Mouse (Mus musculus): ENCODE measurements at regions not wholly inside any gene's neighbourhood (a gene's known extent, or its start where the extent isn't known, plus 50 kb on each side); places are given as distances from the start of the nearest gene placed in this dataset.

DNA sequence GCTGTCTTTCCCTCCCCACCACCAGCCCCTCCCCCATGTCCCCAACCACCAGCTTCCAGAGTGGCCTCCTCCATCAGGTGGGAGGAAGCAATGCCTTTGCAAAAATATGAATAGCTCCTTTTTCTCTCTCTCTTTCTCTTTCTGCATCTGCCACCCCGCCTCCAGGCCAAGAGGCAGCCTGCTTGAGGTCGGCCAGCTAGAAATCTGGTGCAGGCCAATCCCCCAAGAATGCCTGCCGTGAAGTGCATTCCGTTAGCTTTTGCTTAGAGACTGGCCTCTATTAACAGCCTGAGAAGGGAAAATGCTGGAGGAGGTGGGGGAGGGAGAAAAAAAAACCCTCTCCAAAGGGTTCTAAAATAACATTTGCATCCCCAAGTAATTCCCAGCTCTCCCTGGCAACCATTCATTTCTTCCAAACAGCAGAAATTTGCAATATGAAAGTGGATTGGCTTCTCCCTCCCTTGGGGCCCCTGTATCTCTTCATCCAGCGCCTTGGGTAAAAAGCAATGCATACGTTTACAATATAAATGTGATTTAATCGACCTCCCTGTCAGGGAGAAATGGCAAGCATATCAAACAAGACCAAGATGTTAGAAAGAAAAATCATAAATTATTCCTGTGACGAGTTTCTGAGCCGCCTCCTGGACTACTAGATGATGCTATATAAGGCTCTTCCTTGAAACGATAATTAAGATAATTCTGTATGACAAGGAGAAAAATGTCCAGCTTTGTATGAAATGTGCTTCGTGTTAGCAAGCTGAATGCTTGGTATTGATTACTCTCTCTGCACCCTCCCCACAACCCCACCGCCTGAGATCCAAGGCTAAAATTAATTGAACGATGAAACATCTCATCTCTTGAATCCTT is 339.8 kb downstream of the Rps24 start:
- ATAC-seq (ENCODE audit: poor library complexity, severe bottlenecking): no peak

DNA sequence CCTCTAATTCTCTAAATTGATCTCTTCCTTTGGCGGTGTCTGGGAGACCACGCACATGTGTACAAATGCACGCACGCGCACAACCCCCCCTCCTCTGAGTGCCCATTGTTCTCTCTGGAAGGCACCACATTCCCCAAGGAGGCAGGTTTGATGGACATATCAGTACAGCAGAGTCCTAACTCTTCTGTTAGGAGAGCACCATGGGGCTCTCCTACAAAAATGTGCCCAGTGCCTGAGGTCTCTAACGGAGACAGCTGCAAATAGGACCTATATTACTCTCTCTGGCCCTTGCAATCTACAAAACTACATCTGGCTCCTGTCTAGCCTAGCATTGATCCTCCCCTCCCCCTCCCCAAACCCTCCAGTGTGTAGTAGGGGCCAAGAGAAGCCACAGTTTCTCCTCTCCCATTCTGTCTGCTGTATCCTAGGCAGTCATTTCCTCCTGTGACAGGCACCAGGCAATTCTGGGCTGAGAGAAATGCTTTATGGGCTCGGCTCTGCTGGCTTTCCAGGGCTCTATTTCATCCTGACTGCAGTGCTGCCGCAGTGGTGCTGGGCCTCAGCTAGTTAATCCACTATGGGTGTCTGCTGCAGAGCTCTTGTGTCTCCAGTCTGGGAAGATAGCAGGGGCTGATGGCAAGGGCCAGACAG is 340.6 kb downstream of the Rps24 start:
- no peak for ATAC-seq (ENCODE audit: poor library complexity, severe bottlenecking)

DNA sequence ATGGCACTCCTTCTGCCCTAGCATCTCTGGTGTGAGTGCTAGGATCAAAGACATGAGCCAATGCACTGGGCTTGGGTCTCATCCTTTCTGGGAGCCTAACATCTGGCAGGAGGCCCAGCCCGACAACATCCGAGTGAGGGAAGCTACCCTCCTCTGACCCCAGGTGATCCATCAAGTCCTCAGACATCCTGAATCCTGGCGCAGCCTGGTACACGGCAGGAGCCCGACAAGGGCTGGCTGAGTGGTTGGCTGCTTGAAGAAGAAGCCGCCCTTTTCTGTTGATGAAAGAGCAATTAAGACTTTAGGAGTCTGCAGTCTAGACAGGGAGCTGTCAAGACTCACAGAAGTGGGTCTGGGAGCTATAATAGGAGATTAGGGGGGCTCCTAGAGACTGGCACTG is 342.1 kb downstream of the Rps24 start:
- no peak for ATAC-seq (ENCODE audit: poor library complexity, severe bottlenecking)

DNA sequence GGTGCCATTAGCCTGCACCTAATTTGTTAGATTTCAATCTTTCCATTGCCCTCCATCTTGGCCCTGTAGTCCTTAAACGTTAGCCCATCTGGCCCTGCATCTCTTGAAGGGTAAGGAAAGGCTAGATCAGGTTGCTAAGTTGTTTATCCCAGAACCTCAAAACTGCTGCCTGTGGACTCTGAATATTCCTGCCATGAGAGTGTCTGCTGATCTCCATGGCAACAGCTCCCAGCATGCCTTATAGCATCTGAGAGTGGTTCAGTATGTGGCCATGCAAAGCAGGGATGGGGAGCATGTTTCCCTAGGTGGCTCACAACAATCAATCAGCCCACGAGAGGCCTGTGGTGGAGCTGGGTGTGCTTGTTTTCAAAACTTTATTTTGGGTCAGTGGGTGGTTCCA is 346.3 kb downstream of the Rps24 start:
- no peak for ATAC-seq (ENCODE audit: poor library complexity, severe bottlenecking)

DNA sequence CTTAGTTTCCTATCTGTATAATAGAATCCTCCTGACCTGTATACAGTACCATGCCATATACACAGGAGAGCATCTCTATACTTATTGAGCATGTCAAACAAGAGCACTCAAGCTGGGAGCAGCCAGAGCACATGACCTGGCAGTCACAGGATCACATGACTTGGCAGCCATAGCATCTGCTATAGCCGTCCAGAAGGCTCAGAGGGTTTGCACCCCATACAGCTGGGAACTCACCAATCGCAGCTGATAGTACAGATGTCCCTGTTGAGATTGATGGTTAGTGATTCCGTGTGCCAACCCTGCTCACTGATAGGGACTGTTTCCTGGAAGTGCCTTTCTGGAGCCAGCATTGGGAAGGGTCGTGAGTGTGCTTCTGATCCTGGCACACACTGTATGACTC is 351.3 kb downstream of the Rps24 start:
- no peak for ATAC-seq (ENCODE audit: poor library complexity, severe bottlenecking)

DNA sequence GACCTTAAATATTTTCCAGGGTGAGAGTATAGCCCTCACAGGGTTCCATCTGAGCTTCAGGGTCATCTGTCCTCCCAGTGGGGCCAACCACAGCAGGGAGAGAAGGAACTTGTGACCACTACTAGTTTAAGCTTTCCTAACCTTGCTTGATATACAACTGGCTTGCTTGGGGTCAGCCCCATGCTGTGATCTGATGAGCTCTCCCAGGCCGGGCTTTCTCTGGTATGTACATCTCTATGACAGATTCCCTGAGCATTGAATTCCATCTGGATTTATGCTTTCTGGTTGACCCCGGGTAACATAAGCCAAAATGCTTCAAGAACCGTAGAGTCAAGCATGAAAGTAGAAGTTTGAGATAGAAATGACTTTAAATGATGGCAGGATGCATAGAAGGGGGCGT is 352.1 kb downstream of the Rps24 start:
- no peak for ATAC-seq (ENCODE audit: poor library complexity, severe bottlenecking)

DNA sequence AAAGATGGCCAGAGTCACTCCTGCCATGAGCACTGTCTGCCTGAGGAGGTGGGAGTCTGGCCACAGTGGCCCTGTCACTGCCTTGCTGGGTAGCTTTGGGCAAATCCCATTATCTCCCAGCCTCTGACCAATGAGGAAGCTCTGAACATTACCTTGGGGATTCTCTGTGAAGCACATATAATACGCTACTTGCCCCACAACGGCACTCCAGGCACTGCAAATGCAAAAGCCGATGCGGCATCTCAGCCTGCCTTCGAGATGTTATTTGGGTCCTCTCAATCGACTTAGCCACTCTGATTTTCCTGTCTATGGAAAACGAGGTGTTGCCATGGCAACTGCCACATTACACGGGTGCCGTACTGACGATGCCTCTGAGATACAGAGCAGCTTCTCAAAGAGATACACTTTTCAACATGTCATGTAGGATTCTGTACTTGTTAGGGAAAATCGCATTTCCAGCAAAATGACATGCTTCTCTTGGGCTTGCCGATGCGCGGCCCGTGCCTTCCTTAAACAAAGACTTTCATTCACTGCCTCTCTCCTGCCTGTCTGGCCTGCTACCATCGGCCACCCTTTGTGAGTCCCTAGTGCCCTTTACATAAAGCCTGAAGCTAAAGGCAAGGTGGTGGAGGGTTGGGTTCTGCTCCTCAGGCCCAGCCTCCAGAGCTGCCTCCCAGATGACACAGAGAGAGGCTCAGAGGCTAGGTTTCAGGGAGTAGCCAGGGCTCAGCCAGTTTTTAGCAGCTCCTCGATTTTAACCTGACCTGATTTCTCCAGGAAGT is 355.0 kb downstream of the Rps24 start:
- ATAC-seq (ENCODE audit: poor library complexity, severe bottlenecking): no peak

DNA sequence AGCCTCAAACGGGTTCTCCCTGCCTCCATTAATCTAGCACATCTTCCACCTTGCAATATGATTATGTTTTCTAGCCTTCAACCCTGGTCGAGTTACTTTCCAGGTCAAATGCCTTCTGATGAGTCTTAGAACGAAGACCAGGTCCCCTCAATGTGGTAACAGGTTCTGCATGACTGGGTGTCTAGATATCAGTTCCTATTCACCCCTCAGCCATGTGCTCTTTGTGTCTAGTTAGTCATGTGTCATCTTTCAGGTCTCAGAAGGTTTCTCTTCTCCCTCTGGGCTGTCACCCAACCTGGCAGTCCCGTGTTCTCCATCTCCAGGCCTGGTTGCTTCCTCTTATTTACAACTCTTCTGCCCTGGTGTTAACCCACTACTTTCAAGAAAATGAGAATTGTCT is 356.7 kb downstream of the Rps24 start:
- no peak for ATAC-seq (ENCODE audit: poor library complexity, severe bottlenecking)

DNA sequence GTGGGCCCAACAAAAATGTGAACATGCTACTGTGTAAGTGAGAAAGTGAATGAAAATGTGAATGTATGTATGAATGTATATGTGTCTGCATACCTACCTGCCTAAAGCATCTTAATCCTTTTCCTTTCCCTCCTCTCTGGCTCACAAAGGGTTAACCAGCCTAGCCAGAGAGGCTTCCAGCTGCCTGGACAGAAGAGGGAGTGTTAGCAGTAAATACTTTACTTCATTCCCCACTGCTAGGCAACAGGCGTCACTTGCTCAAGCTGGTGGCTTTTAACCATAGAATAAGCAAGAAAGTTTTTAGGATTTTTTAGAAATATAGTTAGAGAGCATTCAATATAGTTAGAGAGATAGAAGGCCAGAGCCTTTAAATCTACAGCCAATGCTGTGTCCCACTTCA is 363.6 kb downstream of the Rps24 start:
- ATAC-seq (ENCODE audit: poor library complexity, severe bottlenecking): no peak

DNA sequence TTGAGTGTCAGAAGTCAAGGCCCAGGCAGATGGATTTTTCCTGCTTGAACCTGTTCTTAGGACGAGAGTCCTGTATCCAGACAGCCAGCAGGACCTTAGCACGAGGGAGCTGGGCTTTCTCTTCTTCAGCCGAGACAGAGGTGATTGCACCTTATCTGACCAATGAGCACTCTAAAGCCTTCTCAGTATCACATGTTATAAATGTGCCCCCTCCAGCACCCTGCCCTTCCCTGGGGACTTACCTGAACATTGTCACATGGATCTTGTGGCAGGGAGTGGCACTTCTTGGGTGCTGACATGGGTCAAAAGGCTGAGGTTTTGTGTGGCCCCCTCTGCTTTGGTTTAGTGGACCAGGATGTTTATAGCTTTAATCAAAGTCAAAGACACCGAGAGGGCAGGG is 367.5 kb downstream of the Rps24 start:
- no peak for ATAC-seq (ENCODE audit: poor library complexity, severe bottlenecking)

DNA sequence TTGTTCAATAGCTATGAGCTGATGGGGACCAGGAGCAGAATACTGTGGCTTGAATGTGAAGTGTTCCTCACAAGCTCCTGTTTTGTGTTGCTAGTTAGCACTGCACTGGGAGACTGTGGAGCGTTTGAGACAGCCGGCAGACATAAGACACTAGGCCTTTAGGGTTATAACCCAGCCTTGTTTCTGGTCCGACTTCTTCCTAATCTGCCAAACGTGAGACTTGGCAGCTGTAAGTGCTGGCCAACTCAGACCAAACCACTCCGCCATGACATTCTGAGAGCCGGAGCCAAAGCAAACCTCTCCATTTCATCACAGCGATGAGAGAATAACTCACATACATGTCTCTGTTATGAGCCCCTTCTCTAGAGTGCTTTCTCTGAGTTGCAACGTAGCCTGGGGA is 375.2 kb downstream of the Rps24 start:
- ATAC-seq (ENCODE audit: poor library complexity, severe bottlenecking): no peak

DNA sequence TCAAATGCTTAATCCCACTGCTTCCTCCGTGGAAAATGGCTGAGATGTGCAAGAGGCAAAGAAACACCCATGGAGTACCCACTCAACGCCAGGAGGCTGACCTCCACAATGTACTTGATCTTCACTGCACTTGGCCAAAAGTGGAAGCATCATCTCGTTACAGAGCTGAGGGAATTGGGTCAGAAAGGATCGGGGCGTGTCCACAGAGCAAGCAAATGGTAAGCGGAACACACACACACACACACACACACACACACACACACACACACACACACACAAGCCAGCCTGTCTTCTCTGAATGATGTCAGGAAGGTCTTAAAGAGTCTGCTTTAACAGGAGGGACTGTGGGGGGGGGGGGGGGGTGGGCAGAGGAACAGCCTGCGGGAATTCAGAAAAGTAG is 375.7 kb downstream of the Rps24 start:
- no peak for ATAC-seq (ENCODE audit: poor library complexity, severe bottlenecking)

DNA sequence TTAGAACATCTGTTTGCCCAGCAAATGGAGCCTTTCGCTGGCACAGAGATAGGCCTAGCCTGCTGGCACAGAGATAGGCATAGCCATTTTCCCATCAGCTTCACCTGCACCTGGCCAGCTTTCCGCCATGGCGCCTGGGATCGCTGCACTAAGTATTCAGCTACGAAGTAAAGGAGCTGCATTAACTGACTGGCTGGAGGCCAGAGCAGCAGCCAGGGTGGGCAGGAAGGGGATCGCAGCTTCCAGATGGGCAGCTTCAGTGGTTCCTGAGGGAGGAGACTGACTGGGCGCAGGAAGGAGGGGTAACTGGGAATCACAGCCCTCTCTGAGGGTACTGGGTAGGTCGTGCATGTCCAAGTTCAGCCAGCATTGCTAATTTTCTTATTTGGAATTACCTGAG is 376.2 kb downstream of the Rps24 start:
- no peak for ATAC-seq (ENCODE audit: poor library complexity, severe bottlenecking)

DNA sequence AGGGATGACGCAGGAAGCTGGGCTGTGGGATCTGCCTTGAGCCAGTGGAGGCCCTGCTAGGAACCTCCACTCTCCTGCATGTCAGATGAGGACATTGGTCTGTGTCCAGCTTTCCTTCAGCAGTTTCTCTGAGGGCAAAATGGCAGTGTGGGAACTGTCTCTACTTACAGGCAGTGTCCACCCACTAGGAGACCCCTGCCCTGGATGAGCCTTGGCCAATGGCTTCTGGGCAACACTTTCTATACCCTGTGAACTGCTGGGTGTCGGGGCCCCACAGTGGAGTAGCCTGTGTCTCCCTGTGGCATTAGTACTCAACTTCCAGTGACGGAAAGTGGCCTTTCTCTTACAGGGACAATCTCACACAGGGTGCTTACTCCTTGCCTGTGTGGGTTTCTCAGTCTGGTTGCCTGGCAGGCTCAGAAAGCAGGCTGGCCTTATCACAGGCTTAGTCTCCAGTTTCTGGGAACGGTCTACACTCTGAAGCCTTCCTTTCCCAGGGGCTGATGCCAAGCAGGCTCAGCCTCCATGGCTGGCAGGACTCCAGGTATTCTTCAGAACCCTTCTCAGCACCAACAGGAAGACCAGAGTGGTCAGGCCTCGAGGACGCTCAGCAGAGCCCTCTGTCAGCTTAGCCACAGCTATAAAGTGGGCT is 378.8 kb downstream of the Rps24 start:
- no peak for ATAC-seq (ENCODE audit: poor library complexity, severe bottlenecking)

DNA sequence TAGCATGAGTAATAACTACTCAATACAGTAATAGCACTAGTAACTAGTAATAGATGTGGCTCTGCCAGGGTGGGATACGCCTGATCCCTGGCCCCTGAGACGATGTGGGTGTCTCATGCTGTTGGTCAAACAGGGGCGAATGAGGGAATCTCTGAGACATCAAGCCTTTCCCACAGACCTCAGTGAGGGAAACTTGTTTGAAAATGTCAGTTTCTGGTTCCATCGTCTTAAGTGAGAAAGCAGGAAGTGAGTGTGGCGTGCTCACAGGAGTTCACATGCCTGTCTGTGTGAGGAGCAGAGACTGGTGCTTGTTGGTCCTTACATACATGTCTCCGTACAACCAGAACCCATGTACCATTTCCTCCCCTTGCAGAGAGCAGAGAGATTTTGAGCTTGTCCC is 380.9 kb downstream of the Rps24 start:
- no peak for ATAC-seq (ENCODE audit: poor library complexity, severe bottlenecking)

DNA sequence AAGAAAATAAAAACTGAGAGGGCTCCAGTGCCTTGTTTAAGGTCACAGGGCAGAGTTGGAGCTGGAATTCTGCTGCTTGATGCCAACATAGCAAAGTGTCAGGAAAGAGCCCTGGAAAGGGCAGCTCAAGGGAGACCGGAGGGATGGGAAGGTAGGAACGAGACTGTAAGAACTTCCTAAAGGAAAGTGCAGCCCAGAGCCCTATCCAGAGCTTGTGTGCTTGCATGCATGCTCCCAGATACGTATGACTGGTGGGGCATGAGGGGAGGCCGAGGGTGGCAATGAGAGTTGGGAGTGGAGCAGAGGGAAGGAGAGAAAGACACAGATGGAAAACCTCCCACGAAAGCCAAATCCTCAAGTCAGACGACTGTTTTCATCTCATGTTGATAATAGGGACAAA is 381.8 kb downstream of the Rps24 start:
- no peak for ATAC-seq (ENCODE audit: poor library complexity, severe bottlenecking)

DNA sequence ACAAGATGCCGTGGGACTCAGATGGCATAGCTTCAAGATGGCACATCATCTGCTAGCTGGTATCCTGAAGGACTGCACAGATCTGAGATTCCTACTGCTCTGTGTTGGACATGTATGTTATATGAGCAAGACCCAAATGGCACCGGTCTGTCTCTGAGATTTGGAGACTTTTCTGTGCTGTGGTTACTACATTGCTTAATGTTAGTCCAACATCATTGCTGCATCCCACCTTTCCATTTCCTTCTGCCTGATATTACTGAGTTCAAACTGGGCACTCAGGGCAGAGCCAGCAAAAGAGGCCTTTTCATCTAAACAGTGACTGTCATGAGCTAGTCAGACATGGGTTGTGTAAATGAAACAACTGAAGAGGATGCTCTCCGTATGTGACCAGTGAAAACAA is 383.3 kb downstream of the Rps24 start:
- no peak for ATAC-seq (ENCODE audit: poor library complexity, severe bottlenecking)

DNA sequence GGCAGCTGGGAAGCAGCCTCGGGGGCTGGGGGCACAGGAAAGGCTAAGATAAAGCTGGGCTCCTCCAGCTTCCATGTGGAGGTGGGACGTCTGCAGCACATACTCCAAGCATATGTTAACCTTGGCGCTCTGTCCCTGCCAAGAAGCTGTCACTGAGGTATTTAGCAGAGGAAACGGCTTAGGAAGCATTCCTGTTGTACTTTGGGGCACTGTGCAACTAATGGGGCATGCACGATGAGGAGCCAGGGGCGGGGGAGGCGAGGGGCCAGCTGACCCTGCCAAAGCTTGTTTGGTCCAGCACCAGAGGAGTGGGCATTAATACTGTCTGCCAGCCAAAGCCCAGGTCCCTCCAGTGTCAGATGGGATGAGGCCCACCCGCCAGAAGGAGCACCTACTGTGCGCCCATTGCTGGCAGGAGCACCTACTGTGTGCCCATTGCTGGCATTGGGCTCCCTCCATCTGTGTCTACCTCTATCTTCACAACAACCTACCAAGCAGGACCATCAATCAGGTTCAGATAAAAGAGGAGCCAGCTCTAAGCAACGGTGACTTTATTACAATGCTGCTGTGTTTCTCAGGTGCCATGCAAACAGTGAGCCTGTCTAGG is 384.6 kb downstream of the Rps24 start:
- no peak for ATAC-seq (ENCODE audit: poor library complexity, severe bottlenecking)

DNA sequence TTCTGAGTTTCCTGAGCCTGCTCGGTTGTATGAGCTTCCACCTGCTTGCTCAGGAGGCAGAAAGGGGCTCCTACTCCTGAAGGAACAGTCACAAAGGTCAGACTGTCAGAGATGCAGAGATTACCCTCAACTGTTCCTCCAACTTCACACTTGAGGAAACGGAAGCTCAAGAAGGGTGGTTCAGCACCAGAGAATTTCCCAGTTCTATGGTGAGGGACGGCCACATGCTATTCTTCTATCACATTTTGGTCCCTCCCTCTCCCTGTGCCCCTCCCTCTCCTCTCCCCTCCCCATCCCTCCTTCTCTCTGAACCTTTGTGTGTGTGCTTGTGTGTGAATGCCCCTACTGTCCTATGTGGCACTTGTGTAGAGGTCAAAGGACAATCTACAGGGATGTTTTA is 386.0 kb downstream of the Rps24 start:
- ATAC-seq (ENCODE audit: poor library complexity, severe bottlenecking): no peak

DNA sequence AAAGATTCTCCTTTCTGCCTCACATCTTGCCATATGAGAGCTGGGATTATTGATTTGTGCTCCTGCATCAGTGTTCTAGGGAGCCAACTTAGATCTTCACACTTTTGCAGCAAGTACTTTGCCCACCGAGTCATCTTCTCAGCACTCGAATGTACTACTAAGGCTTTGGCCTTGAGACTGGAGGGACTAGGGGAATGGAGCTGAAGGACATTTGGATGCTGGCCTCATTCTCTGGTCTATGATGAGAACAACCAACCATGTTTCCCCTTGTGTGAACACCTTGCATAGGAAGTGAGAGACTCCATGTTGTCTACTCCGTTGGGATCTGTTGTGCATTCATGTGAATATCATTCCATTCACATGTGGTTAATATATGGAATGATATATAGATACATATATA is 386.5 kb downstream of the Rps24 start:
- ATAC-seq (ENCODE audit: poor library complexity, severe bottlenecking): no peak
